Mouse (Mus musculus): ENCODE measurements around the gene Mbnl2. TPM values are rescaled to one million over a fixed set of nuclear protein-coding genes. Genes with fewer than 3 reads are reported as not detected.

The Mbnl2 gene
- polyA plus RNA-seq, 3 experiments from 2014 or later, result 42.4 to 57.5 (median 51.7) TPM

DNA sequence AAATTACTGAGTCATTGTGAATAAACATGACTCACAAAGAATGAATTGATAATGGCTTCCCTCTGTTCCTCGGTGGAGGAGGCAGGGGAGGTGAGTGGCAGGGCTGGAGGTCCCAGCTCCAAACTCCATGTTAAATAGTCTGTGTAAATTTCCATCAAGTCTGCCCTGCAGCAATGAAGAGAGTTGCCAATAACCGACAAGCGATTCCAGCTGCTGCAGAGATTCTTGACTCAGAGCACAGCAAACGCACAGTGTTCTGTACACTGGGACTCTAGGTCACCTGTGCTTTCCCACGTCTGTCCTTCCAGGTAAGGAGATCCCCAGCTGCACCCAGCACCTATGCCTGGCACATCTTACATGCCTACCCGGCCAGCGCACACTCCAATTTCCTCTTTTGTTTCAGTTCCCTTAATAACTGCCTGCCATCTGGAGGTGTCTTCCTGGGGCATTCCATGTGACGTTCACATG, 158.5 kb downstream of the Mbnl2 start:
- ATAC-seq, result no peak

DNA sequence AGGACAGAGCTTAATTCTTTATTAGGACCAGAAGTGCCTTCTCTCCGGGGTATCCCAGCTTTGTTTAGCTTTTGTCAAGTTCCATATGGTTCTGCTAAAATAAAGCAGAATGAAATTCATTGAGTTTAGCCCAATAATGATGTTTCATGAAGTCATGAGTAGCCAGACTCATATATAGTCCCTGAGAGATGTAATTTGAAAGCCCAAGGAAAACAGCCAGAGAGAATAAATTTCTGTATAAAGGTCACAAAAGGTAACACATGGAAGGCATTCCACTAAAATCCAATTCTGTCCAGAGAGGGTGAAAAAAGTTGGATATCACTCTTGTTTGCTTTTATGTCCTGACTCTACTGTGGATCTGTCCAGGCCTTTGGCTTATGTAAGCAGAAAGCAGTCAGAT, 159.4 kb downstream of the Mbnl2 start:
- ATAC-seq, result no peak

- no peak for ATAC-seq
Measured at GRCm38 (mm10) chr14:120440716-120441115, 165.2 kb downstream of the Mbnl2 start.

GRCm38 (mm10) chr14:120441256-120441655, 165.8 kb downstream of the Mbnl2 start:
- ATAC-seq, result no peak

DNA sequence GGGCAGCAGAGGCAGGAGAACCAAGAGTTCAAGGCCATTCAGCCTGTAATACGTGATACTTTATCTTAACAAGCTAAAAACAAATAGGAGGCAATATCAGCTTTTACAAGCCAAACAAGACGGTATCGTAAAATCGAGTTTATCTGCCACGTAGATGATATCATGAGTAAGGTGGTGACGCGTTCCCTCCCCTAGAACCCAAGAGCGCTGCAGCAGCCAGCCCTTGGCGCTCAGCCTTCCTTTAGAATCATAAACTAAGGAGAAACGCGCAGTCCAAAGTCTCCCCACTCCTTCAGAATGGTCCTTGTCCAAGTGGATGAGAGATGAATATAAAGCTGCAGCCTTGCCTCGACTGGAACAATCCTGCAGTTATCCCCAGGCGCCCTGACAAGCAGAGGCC, 166.4 kb downstream of the Mbnl2 start:
- no peak for ATAC-seq

GRCm38 (mm10) chr14:120454221-120454620, 178.8 kb downstream of the Mbnl2 start:
- no peak for ATAC-seq

DNA sequence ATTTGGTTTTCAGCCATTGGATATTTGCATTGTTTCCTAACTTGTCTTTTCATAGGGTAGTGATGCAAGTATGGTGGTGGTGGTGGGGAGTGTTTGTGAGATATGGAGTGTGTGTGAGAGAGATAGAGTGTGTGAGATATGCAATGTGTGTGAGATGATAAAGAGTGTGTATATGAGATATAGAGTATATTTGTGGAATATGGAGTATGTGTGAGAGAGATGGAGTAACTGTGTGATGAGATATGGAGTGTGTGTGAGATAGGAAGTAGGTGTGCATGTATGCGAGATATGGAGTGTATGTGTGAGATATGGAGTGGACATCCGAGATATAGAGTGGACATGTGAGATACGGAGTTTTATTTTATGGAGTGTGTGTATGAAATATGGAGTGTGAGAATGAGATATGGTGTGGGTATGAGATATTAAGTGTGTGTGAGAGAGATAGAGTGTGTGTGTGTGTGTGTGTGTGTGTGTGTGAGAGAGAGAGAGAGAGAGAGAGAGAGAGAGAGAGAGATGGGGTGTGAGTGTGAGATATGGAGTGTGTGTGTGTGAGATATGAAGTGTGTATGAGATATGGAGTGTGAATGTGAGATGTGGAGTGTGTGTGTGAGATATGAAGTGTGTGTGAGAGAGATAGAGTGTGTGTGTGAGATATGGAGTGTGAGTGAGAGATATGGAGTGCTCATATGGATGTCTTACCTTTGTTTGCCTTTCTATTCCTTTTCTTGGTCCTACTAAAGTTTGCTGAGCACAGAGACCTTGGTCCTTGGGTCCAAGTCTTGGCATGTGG, 188.7 kb downstream of the Mbnl2 start:
- no peak for ATAC-seq

GRCm38 (mm10) chr14:120466816-120467215, 191.3 kb downstream of the Mbnl2 start:
- no peak for ATAC-seq

DNA sequence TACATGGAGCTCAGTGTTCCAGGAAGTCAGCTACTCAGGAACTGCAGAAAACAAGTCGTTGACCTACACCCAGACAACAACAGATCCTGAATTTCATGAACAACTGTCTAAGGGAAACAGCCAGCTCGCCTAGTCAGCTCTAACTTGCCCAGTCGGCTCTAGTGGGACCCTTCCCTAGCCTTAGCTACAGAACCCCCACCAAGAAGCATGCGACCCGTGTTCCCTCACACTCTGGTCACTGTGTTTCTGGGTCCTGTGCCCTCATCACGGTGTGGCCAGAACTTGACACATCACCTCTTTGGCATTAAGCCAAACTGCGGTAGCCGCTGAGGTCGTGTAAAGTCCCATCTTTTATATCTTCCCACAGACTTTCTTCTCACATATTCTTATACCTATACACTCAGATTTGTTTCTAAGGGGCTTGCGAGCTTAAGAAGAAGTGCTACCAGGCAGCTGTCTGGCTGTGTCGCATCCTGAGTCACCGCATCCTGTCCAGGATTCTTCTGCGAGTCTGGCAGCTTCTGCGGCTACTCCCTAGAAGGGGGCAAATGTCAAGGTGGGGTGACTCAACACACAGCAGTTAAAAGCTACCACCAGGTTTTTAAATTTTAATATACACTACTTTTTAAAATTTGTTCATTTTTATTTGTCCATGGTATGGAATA, 193.8 kb downstream of the Mbnl2 start:
- ATAC-seq, result no peak

GRCm38 (mm10) chr14:120476186-120476697, 200.8 kb downstream of the Mbnl2 start:
- no peak for ATAC-seq

GRCm38 (mm10) chr14:120477288-120477981, 202.0 kb downstream of the Mbnl2 start:
- peak; percentile 80 for ATAC-seq

GRCm38 (mm10) chr14:120477982-120478568, 202.6 kb downstream of the Mbnl2 start, which contains the start of gene Rap2a:
TSS of gene Rap2a (plus strand) at chr14:120478444.
- ATAC-seq, result peak; percentile 73

DNA sequence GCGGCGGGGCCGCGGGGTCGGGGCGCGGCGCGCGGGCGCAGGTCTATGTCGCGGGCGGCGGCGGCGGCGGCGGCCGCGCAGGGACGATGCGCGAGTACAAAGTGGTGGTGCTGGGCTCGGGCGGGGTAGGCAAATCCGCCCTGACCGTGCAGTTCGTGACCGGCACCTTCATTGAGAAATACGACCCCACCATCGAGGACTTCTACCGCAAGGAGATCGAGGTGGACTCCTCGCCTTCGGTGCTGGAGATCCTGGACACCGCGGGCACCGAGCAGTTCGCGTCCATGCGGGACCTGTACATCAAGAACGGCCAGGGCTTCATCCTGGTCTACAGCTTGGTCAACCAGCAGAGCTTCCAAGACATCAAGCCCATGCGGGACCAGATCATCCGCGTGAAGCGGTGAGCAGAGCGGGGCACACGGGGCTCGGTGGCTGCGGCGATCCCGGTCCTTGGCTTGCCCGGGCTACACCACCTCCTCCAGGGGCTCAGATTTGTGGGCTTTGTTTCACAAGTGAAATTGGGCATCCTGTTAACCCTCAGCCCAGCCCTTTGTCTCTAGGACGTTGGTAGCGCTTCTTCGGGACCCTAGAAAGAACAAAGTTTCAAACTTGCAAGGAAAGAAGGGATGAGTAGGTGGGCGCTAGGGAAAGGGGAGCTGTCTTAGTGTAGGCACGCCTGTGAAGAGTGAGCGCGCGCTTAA, 203.3 kb downstream of the Mbnl2 start:
- ATAC-seq, result no peak

GRCm38 (mm10) chr14:120480341-120480900, 205.0 kb downstream of the Mbnl2 start:
- no peak for ATAC-seq

GRCm38 (mm10) chr14:120480927-120481326, 205.5 kb downstream of the Mbnl2 start:
- no peak for ATAC-seq

Other genes starting within 250 kb of the Mbnl2 start
- not detected for gene Oxgr1, start 233.2 kb upstream of the Mbnl2 start, polyA plus RNA-seq (2017; shearing (Covaris generic))
- 1 to 10 TPM in 2 of 3 experiments, under 1 TPM in 1; 0.90 to 2.0 (median 1.3) TPM for gene Rap2a, start 202.8 kb downstream of the Mbnl2 start, polyA plus RNA-seq (2017; shearing (Covaris generic))